Mouse (Mus musculus) adrenal gland, postnatal 25 days (tissue): ENCODE data around the gene Ddx6. TPM values are rescaled to one million over a fixed set of nuclear protein-coding genes. Genes with fewer than 3 reads are reported as not detected.
"Not testable (repeated sequence)": the region's sequence is repeated elsewhere in the genome, so short reads cannot be mapped to it uniquely, and the experiment has no call there.

Source experiments
- DNase-seq: peaks from one replicate; pipeline ENCODE4 v3.0.0; 2021; ENCODE audit warnings: mixed read lengths
- long read RNA-seq: library from polyadenylated mRNA; stranded (forward); transcript quantifications from one replicate; pipeline ENCODE4 v2.0.0, GENCODE M21; 2021
- total RNA-seq: library from RNA; stranded (reverse); gene quantifications from 2 replicates; pipeline ENCODE4 v1.2.3, GENCODE M21; 2021

Ddx6 gene
- 126 and 145 TPM in 2 replicates for total RNA-seq
- long read RNA-seq, full-length matches to known transcripts: 33 of 74 reads
- long read RNA-seq, partial matches to known transcripts: 5 of 74 reads
- long read RNA-seq, other reads (novel, unspliced or antisense): 36 of 74 reads

GRCm38 (mm10) chr9:44604779-44605615 is at the start of gene Ddx6:
Gene Ddx6, plus strand, starts transcription at chr9:44604892.
- peak; percentile 78 for DNase-seq

DNA sequence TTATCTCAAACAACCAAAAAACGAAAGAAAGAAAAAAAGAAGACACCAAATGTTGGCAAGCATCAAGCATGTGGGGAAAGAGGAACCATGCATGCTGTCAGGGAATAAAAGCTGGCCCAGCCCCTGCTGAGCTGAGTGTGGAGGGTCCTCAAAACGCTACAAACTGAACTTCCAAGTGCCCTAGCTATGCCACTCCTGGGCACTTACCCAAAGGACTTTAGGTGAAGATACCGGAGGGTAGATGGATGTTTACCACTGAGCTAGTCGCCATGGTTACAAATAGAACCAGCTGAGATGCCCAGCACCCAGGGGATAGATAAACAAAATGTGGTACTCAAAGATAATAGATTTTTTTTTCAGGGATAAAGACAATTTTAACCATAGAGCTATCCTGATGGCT is 43.1 kb upstream of the Ddx6 start, which contains the start of gene Cxcr5:
Gene Cxcr5 (minus strand): TSS at position 281 of the 400 bp plus-strand sequence.
- no peak for DNase-seq

- no peak for DNase-seq
These were observed 41.8 kb upstream of the Ddx6 start for GRCm38 (mm10) chr9:44562936-44563335.

DNA sequence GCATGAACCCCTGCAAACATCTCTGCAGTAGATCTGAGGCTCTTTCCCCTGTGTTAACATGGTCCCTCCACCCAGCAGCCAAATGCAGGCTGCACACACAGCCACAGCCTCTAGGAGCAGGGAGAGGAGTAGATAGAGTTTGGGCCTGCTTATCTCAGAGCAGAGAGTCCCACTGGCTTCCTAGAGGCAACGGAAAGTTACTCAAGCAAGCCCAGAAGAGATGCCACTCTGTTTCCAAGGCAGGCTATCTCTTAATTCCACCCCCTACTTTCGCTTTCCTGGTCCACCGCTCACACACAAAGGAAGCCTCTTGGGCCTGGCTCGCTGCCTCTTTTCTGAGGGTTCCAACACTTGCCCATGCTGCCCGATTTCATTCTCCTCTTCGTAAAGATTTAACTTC is 39.3 kb upstream of the Ddx6 start:
- no peak for DNase-seq

- DNase-seq: no peak
These were observed 37.2 kb upstream of the Ddx6 start for GRCm38 (mm10) chr9:44567338-44568082.

DNA sequence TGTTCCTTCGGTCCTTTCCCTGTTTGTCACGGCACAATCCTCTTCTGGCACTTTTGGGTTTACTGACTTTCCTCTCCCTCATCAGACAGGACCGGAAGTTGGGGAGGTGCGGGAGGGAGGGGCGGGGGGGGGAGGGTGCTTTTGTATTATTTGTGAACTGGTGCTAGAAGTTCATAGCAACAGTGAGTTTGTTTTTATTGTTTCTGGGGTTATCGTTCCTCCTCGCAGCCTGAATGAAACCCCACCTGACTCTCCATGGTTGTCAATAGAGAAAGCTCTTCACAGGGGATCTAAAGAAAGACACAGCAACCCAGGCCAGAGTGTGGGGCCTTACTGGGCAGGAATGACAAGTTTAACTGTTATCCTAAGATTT is 36.6 kb upstream of the Ddx6 start:
- DNase-seq: no peak

DNA sequence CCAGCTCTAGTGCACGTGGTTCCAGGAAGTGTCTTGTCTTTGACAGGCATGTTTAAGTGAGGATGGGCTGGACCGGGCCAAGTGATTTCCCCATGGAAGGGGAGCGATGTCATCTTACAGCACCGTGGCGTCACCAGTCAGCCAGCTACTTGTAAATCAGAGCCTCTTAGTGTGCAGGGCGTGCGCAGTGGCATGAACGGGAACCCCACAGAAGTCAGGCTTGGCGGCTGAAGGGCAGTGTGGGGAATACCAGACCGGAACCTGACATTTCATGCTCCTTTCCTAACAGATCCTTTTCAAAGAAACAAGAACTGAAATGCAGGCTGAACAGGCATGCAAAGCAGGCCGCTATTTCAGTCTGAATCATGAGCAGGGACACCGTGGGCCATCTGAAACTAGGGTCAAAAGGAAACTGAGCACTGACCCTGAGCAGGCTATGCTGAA is 33.7 kb upstream of the Ddx6 start:
- DNase-seq: no peak

DNA sequence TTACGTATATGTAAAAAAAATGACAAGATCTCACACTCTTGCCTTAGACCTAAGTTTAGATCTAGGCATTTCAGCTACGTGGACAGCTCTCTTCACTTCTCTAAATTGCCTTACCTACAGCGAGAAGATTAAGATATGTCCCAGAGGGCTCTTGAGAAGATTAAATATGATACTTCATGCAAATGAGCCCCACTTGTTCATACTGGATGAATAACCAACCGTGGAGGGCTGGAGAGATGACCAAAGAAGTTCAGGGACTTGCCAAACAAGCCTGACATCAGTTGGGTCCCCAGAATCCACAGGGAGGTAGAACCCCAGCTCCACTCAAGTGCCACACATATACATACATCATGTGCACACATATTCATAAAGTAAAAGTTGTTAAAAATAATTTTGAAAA is 31.4 kb upstream of the Ddx6 start:
- no peak for DNase-seq

- DNase-seq: no peak
These were observed 29.6 kb upstream of the Ddx6 start for GRCm38 (mm10) chr9:44575095-44575494.

- not testable (repeated sequence) for DNase-seq
These were observed 28.6 kb upstream of the Ddx6 start for GRCm38 (mm10) chr9:44576046-44576445.

DNA sequence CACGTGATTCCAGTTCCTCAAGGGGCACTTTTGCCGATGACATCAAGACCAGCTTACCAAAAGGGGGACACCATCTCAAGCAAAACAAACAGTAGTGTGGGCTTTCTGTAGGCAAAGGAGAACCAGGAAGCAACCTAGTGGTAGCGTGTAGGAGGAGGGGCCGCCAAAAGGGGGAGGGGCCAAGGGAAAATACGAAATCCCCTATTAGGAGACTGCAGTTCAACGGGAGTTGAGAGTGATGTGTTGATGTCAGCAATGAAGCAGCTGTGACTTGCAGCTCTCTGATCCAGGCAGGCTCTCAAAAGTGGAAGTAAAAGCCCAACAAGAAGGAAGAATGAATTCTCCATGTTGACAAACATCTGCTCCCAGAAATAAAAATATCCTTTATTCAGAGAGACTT is 25.3 kb upstream of the Ddx6 start:
- DNase-seq: no peak

DNA sequence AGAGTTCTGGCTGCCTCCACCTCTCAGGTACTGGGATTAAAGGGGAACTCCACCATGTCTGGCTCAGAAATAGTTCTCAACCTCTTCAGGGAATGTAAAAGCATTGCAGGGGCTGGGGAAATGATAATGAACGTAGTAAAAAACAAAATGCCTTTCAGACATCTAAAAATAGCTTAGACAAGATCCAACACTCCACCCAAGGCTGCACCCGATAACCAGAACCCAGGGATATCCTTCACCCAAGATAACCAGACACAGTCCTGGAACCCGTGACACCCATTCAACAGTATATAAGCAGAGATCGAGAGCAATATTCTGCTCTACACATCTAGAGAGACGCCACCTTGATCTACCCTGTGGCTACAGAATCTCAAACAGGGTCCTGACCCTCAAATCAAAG is 24.6 kb upstream of the Ddx6 start:
- no peak for DNase-seq

DNA sequence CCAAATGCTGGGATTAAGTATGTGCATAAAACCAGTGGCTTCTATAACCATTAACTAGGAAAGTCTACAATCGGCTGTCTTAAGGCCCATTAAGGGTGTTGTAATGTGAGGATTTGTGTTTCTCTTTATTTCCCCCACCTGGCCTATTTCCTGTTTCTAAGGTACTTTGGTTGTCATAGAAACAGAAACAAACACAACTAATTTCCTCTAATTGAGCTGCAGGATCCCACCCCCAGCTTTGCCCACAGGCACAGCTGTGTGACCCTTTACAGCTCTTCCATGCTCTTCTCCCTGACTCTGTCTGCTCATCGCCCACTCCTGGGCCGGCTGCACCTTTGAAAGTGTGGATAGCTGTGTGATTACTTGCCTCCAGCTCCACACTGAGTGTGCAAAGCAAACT is 23.3 kb upstream of the Ddx6 start:
- no peak for DNase-seq

GRCm38 (mm10) chr9:44582390-44582789 is 22.3 kb upstream of the Ddx6 start:
- no peak for DNase-seq

DNA sequence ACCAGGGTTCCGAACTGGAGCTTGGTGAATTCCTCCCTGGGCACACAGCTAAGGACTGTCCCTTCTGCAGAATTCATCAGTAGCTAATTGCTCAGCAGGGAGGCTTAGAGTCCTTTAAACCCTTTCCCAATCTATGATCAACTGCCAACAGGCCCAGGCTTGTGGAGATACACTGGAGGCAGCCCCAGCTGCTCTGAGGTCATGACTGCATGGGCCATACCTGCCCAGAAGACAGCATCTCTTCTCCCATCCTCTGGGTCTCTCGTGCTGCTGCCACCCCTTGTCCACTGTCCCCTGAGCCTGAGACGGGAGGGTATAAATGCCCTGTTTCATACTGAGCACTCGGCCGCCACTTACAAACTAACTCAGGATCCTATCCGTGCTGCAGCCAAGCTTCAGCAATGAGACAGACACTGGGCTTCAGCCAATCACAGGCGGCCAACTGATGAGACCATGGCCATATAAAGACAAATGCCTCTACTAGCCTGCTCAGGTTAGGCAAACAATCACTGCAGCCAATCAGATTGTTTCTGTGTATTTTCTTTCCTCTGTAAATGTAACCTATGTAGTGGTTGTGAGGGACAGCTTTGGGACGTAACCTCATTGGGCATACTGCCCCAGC is 17.9 kb upstream of the Ddx6 start:
- no peak for DNase-seq

GRCm38 (mm10) chr9:44587262-44588160 is 17.2 kb upstream of the Ddx6 start:
- DNase-seq: no peak

- no peak for DNase-seq
These were observed 16.1 kb upstream of the Ddx6 start for GRCm38 (mm10) chr9:44588605-44589004.

DNA sequence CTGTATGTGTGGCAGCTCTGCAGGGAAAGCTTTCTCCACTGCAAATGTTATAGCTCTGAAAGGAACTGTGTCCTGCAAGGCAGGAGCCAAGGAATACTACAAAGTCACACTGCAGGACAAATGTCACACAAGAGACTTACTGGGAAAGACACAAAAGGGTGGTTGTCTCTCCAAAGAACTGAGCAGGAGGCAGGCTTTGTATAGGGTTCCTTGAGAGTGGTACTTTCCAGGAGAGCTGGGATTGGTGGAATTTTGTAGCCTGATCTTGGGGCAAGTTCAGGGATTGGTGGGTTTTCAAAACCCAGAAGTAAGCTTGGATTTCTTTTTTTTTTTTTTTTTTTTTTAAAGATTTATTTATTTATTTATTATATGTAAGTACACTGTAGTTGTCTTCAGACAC is 15.6 kb upstream of the Ddx6 start:
- DNase-seq: no peak

DNA sequence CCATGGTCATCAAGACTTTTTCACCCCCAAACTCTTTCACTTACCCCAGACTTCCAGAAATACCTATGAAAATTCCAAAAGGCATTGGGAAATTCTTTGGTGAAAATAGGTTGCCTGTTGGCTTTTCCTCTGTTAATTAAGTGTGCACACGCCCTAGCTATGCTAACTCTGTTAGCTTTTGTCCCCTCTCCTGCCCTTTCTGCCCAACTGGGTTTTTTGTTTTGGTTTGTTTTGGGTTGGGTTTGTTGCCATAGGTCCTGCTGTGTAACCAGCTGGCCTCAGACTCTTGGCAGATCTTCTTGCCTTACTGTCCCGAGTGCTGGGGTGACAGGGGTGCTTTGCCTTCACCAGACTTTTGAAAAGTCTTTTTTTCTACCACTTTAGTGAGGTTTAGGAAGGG is 13.7 kb upstream of the Ddx6 start:
- DNase-seq: no peak

DNA sequence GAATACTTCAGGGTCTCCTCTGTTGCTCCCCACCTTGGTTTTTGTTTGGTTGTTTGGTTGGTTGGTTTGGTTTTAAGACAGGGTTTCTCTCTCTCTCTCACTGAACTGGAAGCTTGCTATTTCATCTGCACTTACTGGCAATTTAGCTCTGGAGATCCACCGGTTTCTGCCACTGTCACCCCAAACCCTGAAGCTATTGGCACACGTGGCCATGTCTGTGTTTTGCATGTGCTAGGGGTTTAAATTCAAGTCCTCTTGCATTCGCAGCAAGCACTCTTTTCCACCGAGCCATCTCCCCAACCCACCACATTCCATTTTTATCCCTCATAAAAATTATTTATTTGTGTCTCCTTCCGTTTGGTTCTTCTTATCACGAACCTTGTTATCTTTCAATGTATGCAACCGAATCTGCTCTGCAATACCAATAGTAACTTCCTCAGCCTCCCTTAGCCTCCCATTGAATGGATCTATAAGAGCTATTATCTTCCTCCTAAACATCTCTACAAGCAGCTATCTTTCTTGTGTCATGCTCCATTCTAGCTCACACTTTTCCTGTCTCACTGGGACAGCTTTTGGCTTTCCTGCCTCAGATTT is 13.0 kb upstream of the Ddx6 start:
- DNase-seq: no peak

GRCm38 (mm10) chr9:44593221-44593620 is 11.5 kb upstream of the Ddx6 start:
- no peak for DNase-seq
